Mouse (Mus musculus) left cerebral cortex, postnatal 25 days (tissue): ENCODE results near the gene Brf1. TPM values are rescaled to one million over a fixed set of nuclear protein-coding genes. Genes with fewer than 3 reads are reported as not detected.

Source experiments
- DNase-seq, 2 experiments: peaks; one replicate each; pipeline ENCODE4 v3.0.0; 2022; ENCODE audit warnings: low spot score in 2 of 2, mixed read lengths in 1 of 2
- intact Hi-C: fragments of 180-260 bp; cut with DNase I; formaldehyde crosslinking; loops from one replicate; pipeline ENCODE4 v1.15.1; 2025
- total RNA-seq, 2 experiments: library from RNA; stranded (reverse); gene quantifications; 2 replicates each; pipeline ENCODE4 v1.2.3; 2021

Gene Brf1
- total RNA-seq, 2 experiments from 2014 or later: 45.0 to 50.4 TPM

DNA sequence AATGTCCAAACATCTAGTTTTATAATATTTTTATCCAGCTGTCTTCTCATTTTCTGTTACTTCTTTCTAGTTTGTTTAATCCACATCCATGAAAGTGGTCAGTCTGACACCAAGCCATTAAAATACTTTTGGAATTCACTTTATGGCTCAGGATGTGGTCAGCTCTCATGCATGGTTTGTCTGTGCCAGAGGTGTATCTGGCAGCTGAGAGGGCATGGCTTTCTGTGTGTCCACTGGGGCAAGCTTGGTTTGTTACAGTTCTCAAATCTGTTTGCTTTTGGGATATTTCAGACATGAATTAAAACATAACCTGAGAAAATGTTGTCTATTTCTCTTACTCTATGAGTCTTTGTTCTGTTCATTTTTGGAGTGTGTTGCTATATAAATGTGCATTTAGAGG is 21.0 kb upstream of the Brf1 start:
- intact Hi-C loops: no loop called here
- no peak for DNase-seq

DNA sequence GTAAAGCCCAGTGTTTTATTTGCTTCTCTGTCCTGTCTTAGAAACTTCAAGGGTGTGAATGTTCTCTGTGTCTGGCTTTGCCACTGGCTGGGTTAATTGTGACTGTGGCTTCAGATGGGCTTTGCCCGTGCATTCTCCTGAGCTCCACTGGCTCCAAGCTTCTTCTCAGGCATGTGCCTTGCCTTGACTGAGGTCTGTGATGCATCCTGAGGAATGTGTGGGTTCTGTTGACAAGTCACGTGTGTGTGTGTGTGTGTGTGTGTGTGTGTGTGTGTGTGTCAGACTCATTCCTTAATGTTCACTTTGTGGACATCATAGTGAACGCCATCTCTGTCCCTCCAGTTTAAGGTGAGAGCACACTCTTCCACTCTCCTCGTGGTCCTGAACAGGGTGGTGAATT is 18.3 kb upstream of the Brf1 start:
- intact Hi-C loops: loop anchor here (5.0 kb wide), 1 partner anchor 84 kb away; no protein-coding TSS in a partner anchor
- no peak for DNase-seq

DNA sequence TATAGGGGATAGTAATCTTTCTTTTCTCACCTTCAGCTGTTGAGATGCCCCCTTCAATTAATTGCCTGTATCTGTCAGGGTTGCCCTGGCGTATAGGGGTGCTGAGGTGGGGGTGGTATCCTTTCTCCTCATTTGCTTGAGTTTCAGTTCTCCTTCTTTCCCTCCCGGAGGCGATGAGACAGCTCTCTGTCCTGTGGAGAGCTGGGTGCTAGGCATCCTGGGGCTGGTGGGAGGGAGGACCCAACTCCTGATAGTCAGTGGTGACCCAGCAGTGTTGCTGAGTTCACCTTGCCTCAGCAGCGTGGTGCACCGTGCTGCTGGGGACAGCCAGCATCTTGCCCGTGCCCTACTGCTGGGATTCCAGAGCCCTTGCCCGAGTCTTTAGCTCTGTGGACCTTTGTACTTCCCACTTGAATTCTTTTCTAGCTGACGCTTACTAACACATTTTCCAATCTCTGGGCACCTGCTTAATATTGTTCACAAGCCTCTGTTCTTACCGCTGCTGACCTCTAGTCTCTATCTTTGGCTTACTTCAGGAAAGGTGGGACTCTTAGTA is 17.0 kb upstream of the Brf1 start:
- DNase-seq: no peak
- intact Hi-C loops: loop anchor here (5.0 kb wide), 1 partner anchor 85 kb away; no protein-coding TSS in a partner anchor

DNA sequence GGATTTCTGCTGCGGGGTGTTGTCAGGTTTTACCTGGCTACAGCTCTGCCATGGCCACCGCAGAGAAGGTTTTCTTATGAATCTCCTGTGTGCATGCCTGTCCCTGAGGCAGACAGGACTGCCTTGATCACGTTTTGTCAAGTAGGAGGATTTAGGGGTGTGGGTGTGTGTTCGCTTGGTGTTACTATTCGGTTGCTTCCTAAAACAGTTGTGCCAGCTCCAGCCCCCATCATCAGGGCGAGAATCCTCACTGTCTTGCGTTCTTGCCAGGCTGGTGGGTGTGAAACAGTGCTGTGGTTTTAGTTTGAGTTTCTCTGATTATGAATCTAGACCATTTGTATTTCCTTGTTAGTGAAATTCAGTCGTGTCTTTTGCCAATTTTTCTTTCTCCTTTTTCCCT is 16.5 kb upstream of the Brf1 start:
- peak; percentile 79 to 97 for DNase-seq
- intact Hi-C loops: loop anchor here (5.0 kb wide), 1 partner anchor 85 kb away; no protein-coding TSS in a partner anchor

DNA sequence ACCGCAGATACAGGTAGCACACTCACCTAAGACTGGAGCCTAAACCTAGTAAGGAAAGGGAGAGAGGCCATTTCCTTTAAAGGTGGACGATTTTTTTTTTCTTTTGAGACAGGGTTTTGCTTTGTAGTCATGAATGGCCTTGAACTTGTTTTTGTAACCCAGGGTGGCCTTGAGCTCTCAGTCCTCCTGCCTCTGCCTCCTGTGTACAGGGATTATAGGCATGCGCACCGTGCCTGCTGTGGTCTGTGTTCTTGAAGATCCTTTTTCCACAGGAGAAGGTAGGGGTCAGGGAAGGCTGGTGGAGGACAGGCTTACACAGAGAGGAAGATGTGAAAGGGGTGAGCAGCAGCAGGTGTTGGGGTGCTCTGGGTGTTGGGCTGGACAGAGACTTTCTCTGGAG is 15.5 kb upstream of the Brf1 start:
- intact Hi-C loops: loop anchor here (5.0 kb wide), 1 partner anchor 86 kb away; no protein-coding TSS in a partner anchor
- no peak for DNase-seq

DNA sequence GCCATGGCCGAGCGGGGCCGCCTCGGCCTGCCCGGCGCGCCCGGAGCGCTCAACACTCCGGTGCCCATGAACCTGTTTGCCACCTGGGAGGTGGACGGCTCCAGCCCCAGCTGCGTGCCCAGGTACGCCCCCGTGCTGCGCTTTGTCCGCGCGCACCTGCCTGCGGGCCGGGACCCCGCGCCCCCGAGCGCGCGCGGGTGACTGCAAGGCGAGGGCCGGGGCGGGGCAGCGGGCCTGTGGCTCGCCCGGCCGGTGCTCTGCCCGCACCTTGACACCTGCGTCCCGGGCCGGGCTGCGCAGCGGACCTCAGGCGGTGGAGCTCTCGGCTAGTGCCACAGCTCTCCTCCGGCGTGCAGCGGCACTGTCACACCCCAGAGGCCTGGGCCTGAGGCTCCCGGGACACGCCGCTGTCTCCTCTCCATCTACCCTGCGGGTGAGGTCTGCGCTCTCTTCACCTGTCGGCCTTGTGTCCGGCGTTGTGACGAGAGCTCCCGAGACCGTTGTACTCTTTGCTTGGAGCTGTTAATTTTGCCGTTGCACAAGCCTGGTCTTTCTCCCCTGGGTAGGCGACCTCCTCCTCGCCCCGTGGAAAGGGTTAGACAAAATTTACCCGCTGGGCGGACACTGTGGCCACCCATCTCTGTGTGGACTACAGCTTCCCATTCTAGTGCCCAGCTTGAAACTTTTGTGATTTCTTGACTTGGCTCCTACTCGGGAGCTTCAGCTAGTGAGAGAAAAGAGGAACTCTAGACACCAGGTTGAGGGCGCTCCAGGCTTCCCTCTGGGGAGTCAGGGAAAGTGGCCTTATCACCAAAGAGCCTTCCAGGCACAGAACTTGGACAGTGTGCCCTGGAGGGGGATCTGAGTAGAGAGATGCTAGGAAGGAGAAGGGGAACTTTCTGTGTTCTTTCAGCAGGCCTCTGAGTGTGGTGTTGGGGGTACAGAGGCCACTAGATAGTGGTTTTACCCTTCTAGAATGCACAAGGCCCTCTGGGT is 14.4 kb upstream of the Brf1 start:
- DNase-seq: peak; percentile 24 to 36
- intact Hi-C loops: loop anchor here (1.0 to 5.0 kb wide), 2 partner anchors 15 to 87 kb away; partner anchors contain the start of gene Brf1

DNA sequence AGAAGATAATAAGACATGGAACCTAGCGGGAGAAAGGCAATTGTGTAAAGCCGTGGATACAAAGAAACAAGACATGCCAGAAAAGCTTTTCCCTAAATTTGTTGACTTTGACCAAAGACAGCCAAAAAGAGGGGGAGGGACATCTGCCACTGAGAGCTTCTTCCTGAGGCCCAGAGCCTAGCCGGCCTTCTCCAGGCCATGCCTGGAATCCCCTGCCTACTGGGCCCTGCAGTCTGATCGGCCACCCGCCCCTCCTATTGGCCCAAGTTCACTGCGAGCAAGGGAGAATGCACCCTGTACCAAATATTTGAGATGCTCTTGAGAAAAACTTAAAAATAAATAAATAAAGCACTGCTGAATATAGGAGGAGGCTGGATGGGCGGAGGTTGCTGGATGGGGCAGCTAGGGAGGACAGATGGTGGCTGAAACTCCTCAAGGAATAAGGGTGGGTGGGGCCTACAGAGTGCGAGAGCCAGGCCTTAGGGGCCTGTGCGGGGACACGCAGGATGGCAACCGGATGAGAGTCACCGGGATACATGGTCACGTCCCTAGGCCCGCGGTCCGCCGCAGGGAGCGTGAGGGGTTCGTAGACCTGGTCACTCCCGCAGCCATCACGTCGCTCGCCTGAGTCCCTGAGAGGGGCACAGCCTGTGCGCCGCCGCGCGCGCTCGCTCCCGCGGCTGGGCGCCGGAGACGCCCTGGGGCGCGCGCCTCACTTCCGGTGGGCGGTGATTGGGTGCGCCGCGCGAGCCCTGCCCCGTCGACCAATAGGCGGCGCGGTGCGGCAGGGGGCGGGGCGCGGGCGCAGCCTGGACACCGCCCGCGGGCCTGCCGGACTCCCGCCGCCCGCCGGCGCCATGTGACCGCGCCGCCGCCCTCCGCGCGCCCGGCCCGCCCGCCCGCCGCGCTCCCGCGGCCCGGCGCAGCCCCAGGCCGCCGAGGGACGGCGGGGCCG is 13.4 kb upstream of the Brf1 start, which contains the start of gene Pacs2:
Gene Pacs2 (plus strand): TSS at position 905 of the 955 bp plus-strand sequence.
- intact Hi-C loops: loop anchor here (1.0 kb wide), 1 partner anchor 14 kb away; the partner anchor contains the start of gene Brf1
- peak; percentile 92 to 96 for DNase-seq

DNA sequence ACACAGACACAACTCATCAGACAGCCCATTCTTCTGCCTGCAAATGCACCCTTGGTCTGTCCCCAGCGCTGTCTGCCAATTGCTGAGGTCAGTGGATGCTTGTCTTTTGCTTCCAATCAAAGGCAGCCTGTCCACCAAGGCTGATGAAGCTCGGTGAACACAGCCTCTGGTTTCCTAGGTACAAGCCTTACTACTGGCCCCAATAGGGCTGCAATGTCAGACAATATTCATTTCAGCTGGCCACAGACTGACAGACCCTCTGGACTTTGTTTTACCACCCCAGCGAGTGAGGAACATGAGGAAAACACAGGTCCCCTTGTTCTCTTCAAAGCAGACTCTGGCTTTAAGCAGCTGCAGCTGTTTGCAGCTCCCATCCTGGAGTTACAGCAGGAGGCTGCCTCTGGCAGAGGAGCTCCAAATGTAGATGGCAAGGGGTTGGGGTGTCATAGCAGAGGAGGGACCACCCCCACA is 12.6 kb upstream of the Brf1 start:
- peak; percentile 18 to 62 for DNase-seq
- intact Hi-C loops: no loop called here

DNA sequence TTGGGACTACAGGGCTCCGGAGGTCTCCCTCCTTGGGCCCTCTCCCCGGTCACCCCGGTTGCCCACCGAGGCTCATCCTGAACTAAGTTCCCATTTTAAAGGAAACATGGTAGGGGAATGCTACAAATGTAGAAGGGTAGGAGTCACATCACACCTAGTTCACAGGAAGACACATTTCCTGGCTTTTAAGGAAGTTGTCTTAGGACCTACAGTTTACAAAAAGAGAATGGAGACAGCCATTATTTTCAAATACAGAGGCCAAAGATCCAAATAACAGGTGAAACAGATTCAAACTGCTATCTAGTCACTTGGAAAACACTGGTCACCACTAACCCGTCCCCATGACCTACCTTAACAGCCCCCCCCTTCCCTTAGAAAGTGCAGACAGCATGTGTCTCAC is 11.9 kb upstream of the Brf1 start:
- intact Hi-C loops: no loop called here
- DNase-seq: no peak

DNA sequence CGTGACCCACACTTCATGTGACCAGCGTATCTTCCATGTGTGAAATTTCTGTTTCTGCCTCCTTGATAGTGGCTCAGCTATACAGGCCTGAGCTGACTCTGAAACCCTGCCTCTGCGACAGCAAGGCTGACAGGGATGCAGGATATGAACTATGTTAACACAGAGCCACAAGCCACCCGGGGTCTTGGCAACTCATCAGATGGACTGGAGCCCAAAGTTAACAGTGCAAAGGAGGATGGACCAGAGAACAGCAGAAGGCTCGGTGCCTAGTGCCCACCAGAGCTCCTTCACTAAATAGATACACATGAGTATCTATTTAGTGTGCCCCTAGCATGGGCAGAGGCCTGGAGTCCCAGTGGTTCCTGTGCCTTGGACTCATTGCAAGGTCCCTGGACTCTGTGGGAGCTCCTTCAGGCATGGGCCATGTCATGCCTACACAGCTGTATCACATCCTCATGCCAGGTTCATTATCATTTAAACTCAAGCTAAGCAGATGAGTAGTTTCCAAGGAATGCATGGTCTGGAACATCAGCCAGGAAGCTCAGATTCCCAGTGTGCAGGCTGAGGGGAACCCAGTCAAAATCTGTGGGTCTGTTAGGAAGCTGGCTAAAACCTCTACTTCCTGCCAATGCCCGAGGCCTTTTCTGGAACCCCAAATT is 11.3 kb upstream of the Brf1 start:
- no peak for DNase-seq
- intact Hi-C loops: no loop called here

DNA sequence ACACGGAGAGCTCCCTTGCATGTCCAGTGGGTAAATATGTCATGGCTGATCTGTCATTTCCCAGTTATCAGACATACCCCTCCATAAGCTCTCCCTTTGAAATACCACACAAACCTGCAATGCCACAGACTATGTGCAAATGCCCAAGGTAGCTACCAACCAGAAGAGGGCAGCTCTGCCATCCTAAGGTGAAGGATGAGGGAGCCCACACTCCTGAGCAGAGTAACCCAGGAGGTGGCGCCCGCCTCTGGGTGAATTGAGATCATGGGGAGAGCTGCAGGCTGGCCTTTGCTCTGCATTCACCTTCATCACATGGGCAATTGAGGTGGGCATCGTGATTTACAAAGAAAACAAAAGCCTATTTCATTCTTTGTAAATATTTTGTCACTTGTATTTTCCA is 4.5 kb upstream of the Brf1 start:
- intact Hi-C loops: loop anchor here (2.0 to 5.0 kb wide), 4 partner anchors 42 to 152 kb away; partner anchors contain the start of genes Mta1, Tedc1 and Tex22
- peak; percentile 61 to 76 for DNase-seq

DNA sequence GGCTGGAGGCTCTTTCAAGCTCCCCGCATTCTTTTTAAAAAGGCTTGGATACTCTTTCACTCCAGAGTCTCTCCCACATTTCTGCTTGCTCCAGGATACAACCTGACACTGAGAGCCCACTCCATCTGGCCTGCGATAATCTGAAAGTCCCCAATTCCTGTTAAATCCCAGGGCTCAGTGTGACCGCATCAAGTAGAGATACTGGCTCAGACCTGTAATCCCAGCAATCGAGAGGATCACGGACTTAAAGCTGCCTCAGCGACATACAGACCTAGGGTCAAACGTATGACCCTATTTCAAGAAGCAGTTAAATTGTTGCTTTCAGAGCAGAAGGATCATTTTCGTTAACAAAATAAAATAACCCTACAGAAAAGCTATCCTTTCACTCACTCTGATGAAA is 3.5 kb upstream of the Brf1 start:
- intact Hi-C loops: loop anchor here (2.0 to 5.0 kb wide), 4 partner anchors 43 to 153 kb away; partner anchors contain the start of genes Mta1, Tedc1 and Tex22
- no peak for DNase-seq

DNA sequence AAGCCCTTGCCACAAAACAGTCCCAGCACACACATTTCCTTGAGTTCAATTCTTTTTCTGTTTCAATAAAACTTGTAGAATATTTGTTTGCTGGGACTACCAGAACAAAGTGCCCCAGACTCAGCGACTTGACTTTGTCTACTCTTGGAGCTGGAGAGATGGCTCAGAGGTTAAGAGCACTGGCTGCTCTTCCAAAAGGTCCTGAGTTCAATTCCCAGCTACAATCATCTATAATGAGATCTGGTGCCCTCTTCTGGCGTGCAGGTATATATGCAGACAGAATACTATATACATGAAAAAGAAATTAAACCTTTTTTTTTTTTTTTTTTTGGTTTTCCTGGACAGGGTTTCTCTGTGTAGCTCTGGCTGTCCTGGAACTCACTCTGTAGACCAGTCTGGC is 2.2 kb upstream of the Brf1 start:
- no peak for DNase-seq
- intact Hi-C loops: loop anchor here (5.0 kb wide), 2 partner anchors 95 to 155 kb away; partner anchors contain the start of genes Mta1 and Tedc1

DNA sequence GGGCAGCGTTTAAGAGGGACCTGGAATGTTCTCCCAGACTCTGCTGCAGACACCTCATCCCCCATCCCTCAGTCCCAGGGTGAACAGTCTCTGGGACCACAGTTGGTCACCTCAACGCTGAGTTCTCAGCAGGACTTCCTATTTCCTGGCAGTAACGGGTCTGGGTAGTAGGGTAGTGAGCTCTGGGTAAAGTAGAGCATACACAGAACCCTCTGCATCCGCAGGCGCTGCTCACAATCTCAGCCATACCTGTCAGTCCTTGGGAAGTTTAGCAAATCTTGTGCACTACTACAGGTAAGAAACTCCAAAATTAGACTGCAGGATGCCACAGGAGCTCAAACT is 600 bp upstream of the Brf1 start:
- intact Hi-C loops: loop anchor here (5.0 kb wide), 2 partner anchors 96 to 156 kb away; partner anchors contain the start of genes Mta1 and Tedc1
- no peak for DNase-seq

DNA sequence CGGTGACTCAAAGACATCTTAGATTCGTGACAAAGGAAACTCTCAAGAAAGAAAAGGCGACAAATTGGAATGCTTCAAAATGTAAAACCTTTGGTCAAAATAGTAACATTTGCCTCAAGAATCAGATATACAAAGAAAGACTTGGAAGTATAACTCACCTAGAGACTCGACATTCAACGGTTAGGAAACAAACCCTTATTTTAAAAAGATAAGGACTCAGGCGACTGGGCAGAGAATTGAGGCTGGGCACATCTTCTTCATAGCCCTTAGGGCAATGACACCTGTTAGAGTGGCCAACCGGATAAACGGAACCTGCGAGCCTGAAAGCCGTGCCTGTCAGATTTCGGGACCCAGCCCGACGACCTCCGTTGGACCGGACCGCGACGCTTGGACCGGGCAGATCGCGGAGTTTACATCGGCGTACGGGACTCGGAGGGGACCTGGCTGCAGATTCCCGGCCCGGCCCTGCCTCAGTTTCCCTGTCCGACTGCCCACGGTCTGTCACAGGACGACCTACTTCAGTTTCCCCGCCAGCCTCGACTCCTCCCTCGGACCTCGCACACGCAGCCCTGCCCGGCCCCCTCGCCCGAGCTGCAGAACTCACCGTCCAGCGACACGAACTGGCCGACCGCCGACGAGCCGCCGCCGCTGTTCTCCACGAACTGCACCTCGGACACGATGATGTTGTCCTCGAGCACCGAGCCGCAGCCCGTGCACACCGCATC is 773 bp downstream of the Brf1 start:
- intact Hi-C loops: loop anchor here (1.0 to 5.0 kb wide), 3 partner anchors 15 to 158 kb away; partner anchors contain the start of genes Mta1, Pacs2 and Tedc1
- no peak for DNase-seq

DNA sequence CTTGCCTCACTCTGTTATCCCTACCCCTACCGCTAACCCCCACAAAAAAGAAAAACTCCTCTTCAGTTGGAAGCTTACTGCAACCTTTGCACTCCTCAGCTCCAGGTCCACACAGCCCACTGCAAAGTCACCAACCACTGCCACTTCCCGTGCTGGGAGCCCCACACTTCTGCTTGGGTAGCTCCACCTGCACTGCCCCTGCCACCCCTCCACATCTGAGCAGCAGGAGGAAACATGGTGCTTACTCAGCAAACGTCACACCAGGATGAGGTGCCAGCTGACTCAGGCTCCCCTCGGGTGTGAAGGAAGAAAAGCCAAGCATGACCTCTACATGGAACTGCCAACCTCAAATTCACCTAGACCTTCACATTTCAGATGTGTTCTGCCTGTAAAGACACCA is 6.4 kb downstream of the Brf1 start:
- DNase-seq: no peak
- intact Hi-C loops: no loop called here

DNA sequence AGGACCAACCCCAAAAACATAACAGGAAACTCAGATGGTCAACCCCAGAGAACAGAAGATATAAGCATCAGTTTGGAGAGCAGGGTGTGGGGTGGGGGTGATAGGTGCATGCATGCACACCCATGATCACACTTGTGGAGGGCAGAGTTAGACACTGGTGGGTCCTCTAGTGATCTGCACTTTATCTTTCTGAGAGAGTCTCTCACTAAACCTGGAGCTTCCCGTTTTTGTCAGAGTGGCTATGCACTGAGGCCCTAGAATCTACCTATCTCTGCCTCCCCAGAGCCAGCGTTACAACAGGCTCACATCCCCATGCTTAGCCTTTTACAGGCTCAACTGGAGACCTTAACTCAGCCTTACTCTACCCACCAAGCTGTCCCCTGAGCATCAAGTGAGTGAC is 9.1 kb downstream of the Brf1 start:
- DNase-seq: no peak
- intact Hi-C loops: no loop called here
